Mouse (Mus musculus) frontal cortex, postnatal 14 days (tissue): Measurements from ENCODE around the gene Gm6525.
A peak's percentile ranks its signal among the peaks of the same experiment; 100 is the strongest.

Experiments
- DNase-seq, 2 experiments: peaks; one replicate each; pipeline ENCODE4 v3.0.0; 2022; ENCODE audit warnings: low spot score in 2 of 2

Gene Gm6525

DNA sequence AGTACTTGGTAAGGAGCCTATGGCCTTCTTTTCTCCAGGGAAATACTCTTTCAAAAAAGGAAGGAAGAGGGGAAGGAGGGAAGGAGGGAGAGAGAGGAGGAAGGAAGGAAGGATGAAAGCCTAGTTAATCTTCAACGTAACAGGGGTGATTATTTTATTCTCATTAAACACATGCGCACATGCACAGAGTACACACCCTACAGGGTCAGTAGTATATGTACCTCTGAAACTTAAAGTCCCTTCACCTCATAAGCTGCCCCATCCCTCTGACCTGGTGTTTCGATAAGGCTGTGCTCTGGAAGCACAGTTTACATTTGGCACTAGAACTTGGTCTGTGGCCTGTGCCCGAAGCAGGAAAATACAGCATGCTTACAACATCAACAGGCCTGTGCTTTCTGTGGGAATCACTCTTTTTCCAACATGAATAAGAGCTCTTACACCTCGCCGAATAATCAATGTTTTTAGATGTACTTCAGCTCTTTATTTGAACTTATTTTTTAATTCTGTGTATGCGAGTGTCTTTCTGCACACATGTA, 37.5 kb downstream of the Gm6525 start:
- DNase-seq = no peak

GRCm38 (mm10) chr3:84214501-84214900, 40.6 kb downstream of the Gm6525 start:
- no peak for DNase-seq

- no peak for DNase-seq
Measured at GRCm38 (mm10) chr3:84215253-84215652, 41.3 kb downstream of the Gm6525 start.

DNA sequence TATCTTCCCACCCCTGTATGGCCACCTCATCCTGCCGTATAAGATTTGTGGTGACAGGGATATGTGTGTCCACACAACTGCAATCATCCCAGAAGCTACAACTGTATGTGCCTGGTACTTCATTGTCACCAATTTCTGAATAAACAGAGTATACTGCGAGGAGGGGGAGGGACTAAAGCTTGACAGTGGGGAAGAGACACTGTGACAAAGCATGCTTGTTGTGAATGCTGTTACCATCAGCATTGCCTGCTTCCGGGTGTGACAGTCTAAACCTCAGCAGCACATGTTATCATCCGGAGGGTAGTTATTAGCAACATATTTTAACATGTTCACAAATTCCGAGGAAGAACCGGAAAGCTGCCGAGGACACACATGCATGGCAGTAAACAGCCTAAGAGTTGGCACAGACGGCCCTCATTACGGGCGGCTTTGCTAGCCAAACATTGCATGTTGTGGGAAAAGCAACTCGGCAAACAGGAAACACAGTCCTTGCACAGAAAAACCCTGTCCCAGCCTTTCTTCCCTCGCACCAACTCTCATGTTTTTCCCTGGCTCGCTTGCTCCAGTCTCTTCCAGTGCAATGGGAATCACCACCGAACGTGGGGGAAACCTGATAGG, 41.9 kb downstream of the Gm6525 start:
- no peak for DNase-seq

DNA sequence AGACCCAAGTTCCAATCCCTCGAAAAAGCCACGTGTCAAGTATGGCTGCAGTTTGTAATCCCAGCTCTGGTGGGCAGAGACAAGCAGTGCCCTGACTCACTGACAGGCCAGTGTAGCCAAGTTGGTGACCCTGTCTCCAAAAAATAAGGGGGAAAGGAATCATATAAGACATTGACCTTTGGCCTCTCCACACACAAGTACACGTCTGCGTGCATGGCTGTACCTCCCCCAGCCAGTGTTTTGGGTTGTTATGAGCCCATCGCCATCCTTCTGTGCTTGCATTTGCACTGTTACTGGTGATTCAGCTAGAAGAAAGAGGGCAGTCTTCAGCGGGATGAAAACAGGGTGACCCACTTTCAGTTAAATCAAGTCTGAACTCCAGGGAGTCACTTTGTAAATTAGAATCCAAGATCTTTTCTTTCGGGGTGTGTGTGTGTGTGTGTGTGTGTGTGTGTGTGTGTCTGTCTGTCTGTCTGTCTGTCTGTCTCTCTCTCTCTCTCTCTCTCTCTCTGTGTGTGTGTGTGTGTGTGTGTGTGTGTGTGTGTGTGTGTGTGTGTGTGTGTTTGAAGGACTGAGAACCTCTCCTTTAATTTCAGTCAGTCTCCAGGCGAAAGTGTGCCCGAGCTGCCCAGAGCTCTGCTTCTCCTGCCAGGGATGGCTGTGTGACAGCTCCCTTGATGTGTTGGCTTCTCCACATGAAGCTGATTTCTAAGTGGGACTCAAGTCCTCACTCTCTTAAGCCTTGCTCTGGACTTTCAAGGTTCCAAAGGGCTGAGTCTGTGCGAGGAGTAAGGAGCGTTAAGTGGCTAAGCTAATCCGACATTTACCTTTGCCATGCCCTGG, 43.4 kb downstream of the Gm6525 start:
- no peak for DNase-seq

- no peak for DNase-seq
Measured at GRCm38 (mm10) chr3:84217961-84218351, 44.1 kb downstream of the Gm6525 start.

DNA sequence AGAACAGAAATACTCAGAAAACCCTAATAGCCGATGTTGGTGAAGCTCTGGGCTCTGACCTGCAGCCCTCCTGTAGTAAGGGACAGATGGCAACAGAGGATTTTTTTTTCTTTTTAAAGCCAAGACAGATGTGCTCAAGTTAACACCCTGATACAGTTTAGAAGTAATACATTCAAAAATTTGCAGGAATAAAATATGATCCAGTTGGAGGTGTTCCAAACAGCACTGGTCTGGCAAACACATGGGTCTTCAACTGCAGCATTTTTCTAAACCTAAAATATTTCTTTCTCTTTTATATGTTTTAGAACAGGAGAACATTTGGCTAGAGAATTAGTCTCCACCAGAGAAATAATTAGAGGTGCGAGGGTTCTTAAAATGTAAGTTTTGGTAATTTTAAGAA, 44.6 kb downstream of the Gm6525 start:
- no peak for DNase-seq

DNA sequence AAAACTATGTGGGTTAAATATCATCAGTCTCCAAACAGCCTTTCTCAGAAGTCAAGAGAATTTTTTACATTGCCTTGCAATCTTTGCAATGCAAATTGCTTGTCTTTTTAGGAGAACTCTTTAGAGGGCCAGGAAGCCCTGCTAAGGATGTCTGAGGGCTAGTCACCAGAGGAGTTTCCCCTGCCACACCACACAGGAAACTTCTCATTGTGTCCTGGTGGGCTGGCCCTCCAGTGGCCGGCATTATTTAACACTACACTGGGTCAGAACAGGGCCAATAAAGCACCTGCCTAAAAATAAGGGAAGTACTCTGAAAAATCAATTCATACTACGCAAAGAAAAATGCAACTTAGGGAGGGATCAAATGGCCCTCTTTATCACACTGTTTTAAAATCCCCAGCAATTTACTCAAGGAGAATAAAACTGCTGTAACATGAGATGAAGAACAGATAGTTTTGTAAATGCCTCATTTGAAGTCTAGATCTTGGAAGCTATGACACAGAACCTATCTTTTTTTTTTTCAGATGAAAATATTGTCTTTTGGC, 45.3 kb downstream of the Gm6525 start:
- no peak for DNase-seq

DNA sequence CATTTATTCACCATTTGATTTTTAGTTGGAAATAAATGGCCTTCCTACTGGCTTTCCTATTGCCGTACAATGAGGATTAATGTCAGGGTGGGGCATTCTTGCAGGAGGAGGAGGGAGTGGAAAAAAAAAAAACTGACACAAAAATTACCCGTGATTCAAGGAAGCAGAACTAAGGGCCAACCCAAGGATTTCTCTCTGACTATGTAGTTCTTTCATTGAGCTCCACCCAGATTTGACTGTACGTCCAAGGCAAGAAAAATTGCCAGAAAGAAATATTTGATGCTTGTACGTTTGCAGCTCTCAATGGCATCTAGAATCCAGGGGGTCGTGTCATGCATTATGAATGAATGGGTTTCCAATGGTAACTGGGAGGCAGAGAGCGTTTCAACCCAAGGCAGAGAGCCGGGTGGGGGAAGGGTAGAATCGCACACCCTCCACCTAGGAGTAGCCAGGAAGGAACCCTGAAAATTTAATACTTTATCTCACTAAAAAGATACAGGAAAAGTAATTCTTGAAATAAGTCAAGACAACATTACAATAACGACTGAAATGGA, 45.9 kb downstream of the Gm6525 start:
- DNase-seq = no peak

- DNase-seq = no peak
Measured at GRCm38 (mm10) chr3:84220326-84220725, 46.4 kb downstream of the Gm6525 start.

- DNase-seq = peak; percentile 69 to 75
Measured at GRCm38 (mm10) chr3:84220748-84221147, 46.8 kb downstream of the Gm6525 start.
